Comparison of ENCODE assay signal across 15 mouse cellular contexts in the genomic region with DNA sequence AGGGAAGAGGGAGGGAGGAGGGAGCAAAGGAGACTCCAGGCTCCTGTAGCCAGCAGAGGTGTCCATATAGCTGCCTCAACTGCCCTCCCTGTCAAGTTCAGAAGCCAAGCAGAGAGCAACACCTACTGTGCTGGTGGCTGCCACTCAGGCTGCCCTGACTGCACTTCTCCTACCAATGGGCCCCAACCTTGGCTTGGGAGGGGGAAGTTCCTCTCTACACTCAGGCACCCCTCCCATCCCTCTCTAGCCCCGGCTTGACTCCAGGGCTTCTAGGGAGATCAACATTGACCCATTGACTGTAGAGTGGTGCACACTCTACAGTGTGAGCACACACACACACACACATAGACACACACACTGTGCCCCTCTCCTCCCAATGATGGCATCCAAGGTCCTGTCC. TPM values are rescaled to one million over a fixed set of nuclear protein-coding genes. Genes with fewer than 3 reads are reported as not detected.
DNase-seq lines count a peak whose midpoint lies in the region; ATAC-seq and TF ChIP-seq lines count a peak whose summit lies in the region.
"Had no signal": no experiment of that assay in that cellular context is flagged by ENCODE, and none has a peak within 500 bp of the region (broad histone marks: within the 10 kb centered on the region; RNA-seq: fewer than 3 reads in every experiment).

No protein-coding gene starts in this region.

- no peak for DNase-seq in kidney, adult 9 months
- DNase-seq in liver, embryonic 14.5 days (ENCODE audit: low read depth in 3 of 3, low spot score in 3 of 3), result no peak
- no peak for DNase-seq in embryo, embryonic 9.5 days (ENCODE audit: extremely low spot score)
- no peak for DNase-seq in urinary bladder, adult 2 months (ENCODE audit: low spot score)
- DNase-seq in gastrocnemius, postnatal 4 days (ENCODE audit: low spot score in 2 of 2), result no peak
- DNase-seq: cerebellum, postnatal 10 days; gastrocnemius, adult 2 months; thymus, postnatal 25 days had no signal

- peak; percentile 24 for ATAC-seq in kidney, embryonic 15.5 days (replicated peaks; ENCODE audit: low FRiP score)
- ATAC-seq in hematopoietic stem cell, adult 5-6 weeks (replicated peaks in 1 of 2; ENCODE audit: insufficient read depth in 1 of 2, low FRiP score in 2 of 2, low TSS enrichment in 1 of 2, low read depth in 1 of 2, poor library complexity in 2 of 2, severe bottlenecking in 2 of 2), result peak; percentile 42 to 64; a peak in 3 of 4 replicates
- peak; percentile 30; the same call in 1 of the 2 replicates for ATAC-seq in liver, embryonic 14.5 days (ENCODE audit: insufficient read depth)
- ATAC-seq: forebrain, embryonic 14.5 days had no signal

- H3K4me2 ChIP-seq in kidney, embryonic 15.5 days, result 0 out of 2 replicates have a peak overlapping the region, but pooled peaks have one; percentile 17
- no peak overlapping the region for H3K4me2 ChIP-seq in liver, embryonic 14.5 days (ENCODE audit: low read depth)
- H3K4me2 ChIP-seq: hindbrain, embryonic 15.5 days had no signal

- 26% methylated on average over 1 of the region's 1 CpGs for WGBS in kidney, embryonic 15.5 days
- WGBS in liver, embryonic 14.5 days (ENCODE audit: insufficient replicate concordance), result 5% methylated on average over 1 of the region's 1 CpGs

- H3K4me1 ChIP-seq in kidney, embryonic 15.5 days, result peaks cover 85% of the 10 kb centered on the region
- peaks cover 26% of the 10 kb centered on the region for H3K4me1 ChIP-seq in ES-Bruce4 (ENCODE audit: control insufficient read depth, insufficient read depth, low read length)
- H3K4me1 ChIP-seq in liver, embryonic 14.5 days (replicated peaks; ENCODE audit: control insufficient read depth in 2 of 2, insufficient read depth in 2 of 2, low read length in 1 of 2), result peaks cover 0 to 33% of the 10 kb centered on the region in 2 experiments; a peak in 2 of 4 replicates
- H3K4me1 ChIP-seq: hindbrain, embryonic 15.5 days had no signal

- peak overlapping the region; percentile 75 for H3K27ac ChIP-seq in kidney, embryonic 15.5 days
- peak overlapping the region; percentile 96 for H3K27ac ChIP-seq in ES-Bruce4 (ENCODE audit: insufficient read depth, low read length)
- H3K27ac ChIP-seq in liver, embryonic 14.5 days, result no peak overlapping the region
- H3K27ac ChIP-seq: gastrocnemius, adult 2 months; hindbrain, embryonic 15.5 days; macrophage had no signal

- H3K27me3 ChIP-seq in kidney, embryonic 15.5 days, result peaks cover 1% of the 10 kb centered on the region
- no peaks in the 10 kb centered on the region for H3K27me3 ChIP-seq in ES-Bruce4 (ENCODE audit: control insufficient read depth, insufficient read depth, low read length, poor library complexity, severe bottlenecking)
- peaks cover 4% of the 10 kb centered on the region for H3K27me3 ChIP-seq in liver, embryonic 14.5 days (ENCODE audit: control insufficient read depth, insufficient read depth, low read length)
- H3K27me3 ChIP-seq: hindbrain, embryonic 15.5 days had no signal

- no peak for TF ChIP-seq CTCF in ES-Bruce4 (IDR thresholded peaks at IDR 0.05; ENCODE audit: low read depth, low read length)
- no peak for TF ChIP-seq CTCF in liver, embryonic 14.5 days (IDR thresholded peaks at IDR 0.05; ENCODE audit: low read depth)

- H3K4me3 ChIP-seq in kidney, embryonic 15.5 days (replicated peaks), result no peak overlapping the region
- no peak overlapping the region for H3K4me3 ChIP-seq in ES-Bruce4 (ENCODE audit: low read depth, low read length)
- H3K4me3 ChIP-seq in liver, embryonic 14.5 days (ENCODE audit: insufficient read depth in 1 of 2, low read depth in 2 of 2, low read length in 2 of 2), result no peak overlapping the region
- H3K4me3 ChIP-seq: gastrocnemius, adult 2 months; hindbrain, embryonic 15.5 days had no signal

- H3K9ac ChIP-seq in kidney, embryonic 15.5 days, result no peak overlapping the region
- H3K9ac ChIP-seq in ES-Bruce4 (ENCODE audit: low read depth, poor library complexity, severe bottlenecking), result peak overlapping the region; percentile 22
- H3K9ac ChIP-seq in liver, embryonic 14.5 days (replicated peaks), result no peak overlapping the region
- H3K9ac ChIP-seq: hindbrain, embryonic 15.5 days had no signal

- no peak for TF ChIP-seq EP300 in ES-Bruce4 (IDR thresholded peaks at IDR 0.05; ENCODE audit: insufficient read depth, low read depth, low read length)
- no peak for TF ChIP-seq EP300 in liver, embryonic 14.5 days (IDR thresholded peaks at IDR 0.05; ENCODE audit: low read depth)

- no peaks in the 10 kb centered on the region for H3K36me3 ChIP-seq in kidney, embryonic 15.5 days
- no peaks in the 10 kb centered on the region for H3K36me3 ChIP-seq in ES-Bruce4 (ENCODE audit: control insufficient read depth, insufficient read depth, low read length, poor library complexity, severe bottlenecking)
- H3K36me3 ChIP-seq in liver, embryonic 14.5 days (replicated peaks; ENCODE audit: control insufficient read depth, insufficient read depth, low read depth), result no peaks in the 10 kb centered on the region
- H3K36me3 ChIP-seq: hindbrain, embryonic 15.5 days had no signal

- no peak for TF ChIP-seq POLR2A in ES-Bruce4 (IDR thresholded peaks at IDR 0.05; ENCODE audit: insufficient read depth, low read length)

- no peaks in the 10 kb centered on the region for H3K9me3 ChIP-seq in kidney, embryonic 15.5 days (replicated peaks)
- no peaks in the 10 kb centered on the region for H3K9me3 ChIP-seq in ES-Bruce4 (replicated peaks; ENCODE audit: control insufficient read depth, insufficient read depth, low read length, poor library complexity, severe bottlenecking)
- H3K9me3 ChIP-seq in liver, embryonic 14.5 days (ENCODE audit: control insufficient read depth, low read length), result no peaks in the 10 kb centered on the region
- H3K9me3 ChIP-seq: hindbrain, embryonic 15.5 days had no signal

RNA-seq across cellular contexts. Expression of a gene that starts 19.5 kb away (rescaled TPM):
- 6.8 and 7.1 TPM in 2 replicates for polyA plus RNA-seq in kidney, embryonic 15.5 days (2015; fragmentation: Nextera tagmentation; extraction: Ambion mirVana)
- polyA plus RNA-seq in ES-Bruce4 (2011; ENCODE audit: insufficient read depth, insufficient read length, low read depth, missing spikeins), result 44.7 and 51.3 TPM in 2 replicates
- total RNA-seq in hematopoietic stem cell, adult 5-6 weeks (2017), result 1.0 TPM in 1 of 2 replicates, not detected in the other
- polyA plus RNA-seq in liver, embryonic 14.5 days (2012; rRNA removed), result 1.6 TPM in 2 replicates
- 0.29 and 0.45 TPM in 2 replicates for polyA plus RNA-seq in liver, embryonic 14.5 days (2014; fragmentation: Nextera tagmentation; extraction: Ambion mirVana)
- 20.2 and 25.6 TPM in 2 replicates for polyA plus RNA-seq in urinary bladder, adult 2 months (2012; rRNA removed)
- total RNA-seq in gastrocnemius, postnatal 4 days (2021), result 1 to 10 TPM; 3.7 to 4.7 TPM

RNA-seq across cellular contexts. Expression of a gene that starts 42.3 kb away (rescaled TPM):
- 7.4 and 9.6 TPM in 2 replicates for polyA plus RNA-seq in kidney, embryonic 15.5 days (2015; fragmentation: Nextera tagmentation; extraction: Ambion mirVana)
- polyA plus RNA-seq in ES-Bruce4 (2011; ENCODE audit: insufficient read depth, insufficient read length, low read depth, missing spikeins), result 7.5 and 8.3 TPM in 2 replicates
- total RNA-seq in hematopoietic stem cell, adult 5-6 weeks (2017), result not detected in 2 replicates
- polyA plus RNA-seq in liver, embryonic 14.5 days (2012; rRNA removed), result 0.88 and 0.92 TPM in 2 replicates
- 0.57 and 0.72 TPM in 2 replicates for polyA plus RNA-seq in liver, embryonic 14.5 days (2014; fragmentation: Nextera tagmentation; extraction: Ambion mirVana)
- polyA plus RNA-seq in urinary bladder, adult 2 months (2012; rRNA removed), result 8.3 and 13.5 TPM in 2 replicates
- total RNA-seq in gastrocnemius, postnatal 4 days (2021), result 1 to 10 TPM; 3.0 to 4.7 TPM
- total RNA-seq: neutrophil, adult 5-6 weeks had no signal
- polyA plus RNA-seq: macrophage had no signal
